Mouse (Mus musculus): Measurements from ENCODE around the gene Acsl5. TPM values are rescaled to one million over a fixed set of nuclear protein-coding genes. Genes with fewer than 3 reads are reported as not detected.

Gene Acsl5
- polyA plus RNA-seq, 1 experiment from 2014 or later = 34.8 TPM

- Histone ChIP-seq H3K27ac (no peak overlapping the region), H3K4me2 (peak overlapping the region; percentile 61), H3K27me3 (no peaks in the 10 kb centered on the region), H3K9ac (peak overlapping the region; percentile 69), H3K36me3 (no peaks in the 10 kb centered on the region), H3K4me1 (peaks cover 15% of the 10 kb centered on the region), H3K4me3 (peak overlapping the region; percentile 46), H3K9me3 (no peaks in the 10 kb centered on the region)
- WGBS = 14% methylated on average over 12 of the region's 12 CpGs
- ATAC-seq (ENCODE audit: insufficient number of reproducible peaks, insufficient read depth, low FRiP score, low TSS enrichment, low read depth) = no peak
Measured at GRCm38 (mm10) chr19:55218741-55219221, 33.0 kb upstream of the Acsl5 start.

GRCm38 (mm10) chr19:55219359-55219758 lies 32.4 kb upstream of the Acsl5 start:
- no peaks in the 10 kb centered on the region for H3K36me3 ChIP-seq
- H3K4me3 ChIP-seq = no peak overlapping the region
- H3K4me2 ChIP-seq = peak overlapping the region; percentile 61; the same call in 1 of the 2 replicates
- no peak overlapping the region for H3K27ac ChIP-seq
- ATAC-seq (ENCODE audit: insufficient number of reproducible peaks, insufficient read depth, low FRiP score, low TSS enrichment, low read depth) = no peak
- H3K27me3 ChIP-seq = no peaks in the 10 kb centered on the region
- peak overlapping the region; percentile 69; the same call in 1 of the 2 replicates for H3K9ac ChIP-seq
- 60% methylated on average over 8 of the region's 8 CpGs for WGBS
- peaks cover 15% of the 10 kb centered on the region for H3K4me1 ChIP-seq
- no peaks in the 10 kb centered on the region for H3K9me3 ChIP-seq

- no peaks in the 10 kb centered on the region for H3K9me3 ChIP-seq
Measured at GRCm38 (mm10) chr19:55221208-55221607, 30.5 kb upstream of the Acsl5 start.

GRCm38 (mm10) chr19:55222268-55222667 lies 29.5 kb upstream of the Acsl5 start:
- H3K9me3 ChIP-seq = no peaks in the 10 kb centered on the region
- no peaks in the 10 kb centered on the region for H3K36me3 ChIP-seq

More at GRCm38 (mm10) chr19:55221208-55221607, 30.5 kb upstream of the Acsl5 start:
- 81% methylated on average over 6 of the region's 6 CpGs for WGBS
- no peak for ATAC-seq (ENCODE audit: insufficient number of reproducible peaks, insufficient read depth, low FRiP score, low TSS enrichment, low read depth)
- Histone ChIP-seq H3K27me3 (no peaks in the 10 kb centered on the region), H3K4me2 (no peak overlapping the region), H3K4me3 (no peak overlapping the region), H3K36me3 (no peaks in the 10 kb centered on the region), H3K4me1 (peaks cover 15% of the 10 kb centered on the region), H3K27ac (no peak overlapping the region), H3K9ac (no peak overlapping the region)

GRCm38 (mm10) chr19:55226621-55227020 lies 25.1 kb upstream of the Acsl5 start:
- Histone ChIP-seq H3K27me3 (no peaks in the 10 kb centered on the region), H3K36me3 (no peaks in the 10 kb centered on the region), H3K4me2 (no peak overlapping the region), H3K9me3 (no peaks in the 10 kb centered on the region), H3K4me1 (no peaks in the 10 kb centered on the region), H3K4me3 (no peak overlapping the region), H3K9ac (no peak overlapping the region), H3K27ac (no peak overlapping the region)
- ATAC-seq (ENCODE audit: insufficient number of reproducible peaks, insufficient read depth, low FRiP score, low TSS enrichment, low read depth) = no peak
- 58% methylated on average over 5 of the region's 5 CpGs for WGBS

More at GRCm38 (mm10) chr19:55222268-55222667, 29.5 kb upstream of the Acsl5 start:
- H3K4me2 ChIP-seq = no peak overlapping the region
- H3K4me3 ChIP-seq = no peak overlapping the region
- H3K27me3 ChIP-seq = no peaks in the 10 kb centered on the region
- H3K9ac ChIP-seq = no peak overlapping the region
- WGBS = 87% methylated on average over 9 of the region's 9 CpGs
- peaks cover 13% of the 10 kb centered on the region for H3K4me1 ChIP-seq
- no peak overlapping the region for H3K27ac ChIP-seq
- ATAC-seq (ENCODE audit: insufficient number of reproducible peaks, insufficient read depth, low FRiP score, low TSS enrichment, low read depth) = no peak

GRCm38 (mm10) chr19:55227135-55227534 lies 24.6 kb upstream of the Acsl5 start:
- ATAC-seq (ENCODE audit: insufficient number of reproducible peaks, insufficient read depth, low FRiP score, low TSS enrichment, low read depth) = no peak
- no peaks in the 10 kb centered on the region for H3K27me3 ChIP-seq
- H3K4me3 ChIP-seq = no peak overlapping the region
- H3K4me1 ChIP-seq = no peaks in the 10 kb centered on the region
- H3K9me3 ChIP-seq = no peaks in the 10 kb centered on the region
- 83% methylated on average over 7 of the region's 7 CpGs for WGBS
- H3K27ac ChIP-seq = no peak overlapping the region
- H3K36me3 ChIP-seq = no peaks in the 10 kb centered on the region
- H3K4me2 ChIP-seq = no peak overlapping the region
- no peak overlapping the region for H3K9ac ChIP-seq

GRCm38 (mm10) chr19:55231081-55231480 lies 20.7 kb upstream of the Acsl5 start:
- Histone ChIP-seq H3K4me2 (no peak overlapping the region), H3K9ac (no peak overlapping the region), H3K4me1 (no peaks in the 10 kb centered on the region), H3K4me3 (no peak overlapping the region), H3K27ac (no peak overlapping the region), H3K9me3 (no peaks in the 10 kb centered on the region), H3K36me3 (no peaks in the 10 kb centered on the region), H3K27me3 (no peaks in the 10 kb centered on the region)
- no peak for ATAC-seq (ENCODE audit: insufficient number of reproducible peaks, insufficient read depth, low FRiP score, low TSS enrichment, low read depth)
- WGBS = 80% methylated on average over 10 of the region's 10 CpGs

- Histone ChIP-seq H3K4me3 (no peak overlapping the region), H3K9ac (no peak overlapping the region), H3K9me3 (no peaks in the 10 kb centered on the region), H3K36me3 (no peaks in the 10 kb centered on the region), H3K4me1 (no peaks in the 10 kb centered on the region), H3K27me3 (no peaks in the 10 kb centered on the region), H3K4me2 (no peak overlapping the region), H3K27ac (no peak overlapping the region)
- ATAC-seq (ENCODE audit: insufficient number of reproducible peaks, insufficient read depth, low FRiP score, low TSS enrichment, low read depth) = no peak
- WGBS = 62% methylated on average over 8 of the region's 8 CpGs
Measured at GRCm38 (mm10) chr19:55232136-55232535, 19.6 kb upstream of the Acsl5 start.

- ATAC-seq (ENCODE audit: insufficient number of reproducible peaks, insufficient read depth, low FRiP score, low TSS enrichment, low read depth) = no peak
- Histone ChIP-seq H3K4me1 (no peaks in the 10 kb centered on the region), H3K4me2 (no peak overlapping the region), H3K9ac (no peak overlapping the region), H3K4me3 (no peak overlapping the region), H3K27ac (no peak overlapping the region), H3K36me3 (no peaks in the 10 kb centered on the region), H3K9me3 (no peaks in the 10 kb centered on the region), H3K27me3 (no peaks in the 10 kb centered on the region)
- WGBS = 45% methylated on average over 2 of the region's 2 CpGs
Measured at GRCm38 (mm10) chr19:55236026-55236425, 15.7 kb upstream of the Acsl5 start.

- WGBS = 84% methylated on average over 5 of the region's 5 CpGs
- H3K9me3 ChIP-seq = no peaks in the 10 kb centered on the region
Measured at GRCm38 (mm10) chr19:55236564-55236963, 15.2 kb upstream of the Acsl5 start.

GRCm38 (mm10) chr19:55239766-55240426 lies 11.8 kb upstream of the Acsl5 start:
- H3K9me3 ChIP-seq = no peaks in the 10 kb centered on the region
- 72% methylated on average over 6 of the region's 6 CpGs for WGBS
- ATAC-seq (ENCODE audit: insufficient number of reproducible peaks, insufficient read depth, low FRiP score, low TSS enrichment, low read depth) = no peak

More at GRCm38 (mm10) chr19:55236564-55236963, 15.2 kb upstream of the Acsl5 start:
- H3K27ac ChIP-seq = no peak overlapping the region
- no peak overlapping the region for H3K4me3 ChIP-seq
- no peak overlapping the region for H3K4me2 ChIP-seq
- no peaks in the 10 kb centered on the region for H3K36me3 ChIP-seq
- H3K9ac ChIP-seq = no peak overlapping the region
- ATAC-seq (ENCODE audit: insufficient number of reproducible peaks, insufficient read depth, low FRiP score, low TSS enrichment, low read depth) = no peak
- H3K4me1 ChIP-seq = no peaks in the 10 kb centered on the region
- no peaks in the 10 kb centered on the region for H3K27me3 ChIP-seq

GRCm38 (mm10) chr19:55241186-55241645 lies 10.5 kb upstream of the Acsl5 start, which contains the start of gene Gucy2g:
Gene Gucy2g, minus strand, starts transcription at chr19:55241236.
- no peak within 1 kb of the TSS for H3K9ac ChIP-seq
- no peaks in the 10 kb centered on the region for H3K9me3 ChIP-seq
- no peak within 1 kb of the TSS for H3K4me3 ChIP-seq
- WGBS = 78% methylated on average over 6 of the region's 6 CpGs
- no peaks in the 10 kb centered on the region for H3K27me3 ChIP-seq
- H3K36me3 ChIP-seq = no peaks in the 10 kb centered on the region
- ATAC-seq (ENCODE audit: insufficient number of reproducible peaks, insufficient read depth, low FRiP score, low TSS enrichment, low read depth) = no peak
- no peak within 1 kb of the TSS for H3K27ac ChIP-seq
- H3K4me1 ChIP-seq = 0 out of 2 replicates have a peak, but pooled peaks cover 2% of the 10 kb centered on the region
- H3K4me2 ChIP-seq = no peak within 1 kb of the TSS

More at GRCm38 (mm10) chr19:55239766-55240426, 11.8 kb upstream of the Acsl5 start:
- H3K4me1 ChIP-seq = 0 out of 2 replicates have a peak, but pooled peaks cover 2% of the 10 kb centered on the region
- H3K4me2 ChIP-seq = no peak overlapping the region
- H3K9ac ChIP-seq = no peak overlapping the region
- no peaks in the 10 kb centered on the region for H3K27me3 ChIP-seq
- no peak overlapping the region for H3K27ac ChIP-seq
- H3K36me3 ChIP-seq = no peaks in the 10 kb centered on the region
- no peak overlapping the region for H3K4me3 ChIP-seq

All from embryonic facial prominence, embryonic 13.5 days (tissue).